Mouse (Mus musculus) neural tube, postnatal 0 days (tissue): ENCODE data around the gene Naaladl1. TPM values are rescaled to one million over a fixed set of nuclear protein-coding genes. Genes with fewer than 3 reads are reported as not detected.

Source experiments
- polyA plus RNA-seq: library from polyadenylated mRNA; unstranded; fragments of >200 nt; fragmentation: Nextera tagmentation; extraction: Ambion mirVana; gene quantifications from 2 replicates; pipeline ENCODE4 v1.2.1, GENCODE M21; 2015

Gene Naaladl1
- 0.27 TPM in 2 replicates for polyA plus RNA-seq

GRCm38 (mm10) chr19:6105586-6105985 is at the start of gene Naaladl1:
Gene Naaladl1 (plus strand): TSS chr19:6105782.

GRCm38 (mm10) chr19:6057313-6058096 is 48.1 kb upstream of the Naaladl1 start, which contains the start of the genes Mrpl49 and Fau:
Gene Mrpl49 (minus strand): TSS chr19:6057785.
Gene Fau (plus strand): TSS chr19:6057844.

DNA sequence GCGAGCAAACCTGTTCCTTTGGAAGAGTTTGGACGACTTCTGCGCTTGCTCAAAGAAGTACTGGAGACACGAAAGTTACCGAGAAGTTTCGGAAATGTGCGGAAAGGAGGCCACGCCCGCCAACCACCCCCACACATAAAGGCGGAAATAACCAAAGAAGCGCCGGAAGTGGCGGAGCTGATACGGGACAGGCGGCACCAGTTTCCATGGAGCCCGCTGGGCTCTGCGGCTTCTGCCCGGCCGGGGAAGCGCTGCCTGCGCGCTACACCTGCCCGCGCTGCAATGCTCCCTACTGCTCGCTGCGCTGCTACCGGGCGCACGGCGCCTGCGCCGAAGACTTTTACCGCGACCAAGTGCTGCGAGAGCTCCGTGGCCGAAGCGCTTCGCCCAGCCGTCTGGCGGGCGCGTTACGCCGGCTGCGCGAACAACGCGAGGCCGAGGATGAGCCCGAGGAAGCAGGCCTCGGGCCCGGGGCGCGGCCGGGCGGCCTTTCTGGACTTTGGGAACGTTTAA is 44.5 kb upstream of the Naaladl1 start, which contains the start of gene Znhit2:
Gene Znhit2, plus strand, starts transcription at position 172 of the 513 bp plus-strand sequence.

GRCm38 (mm10) chr19:6067724-6068415 is 37.7 kb upstream of the Naaladl1 start, which contains the start of gene Tm7sf2:
Gene Tm7sf2 (minus strand): TSS chr19:6068373.

GRCm38 (mm10) chr19:6076564-6077393 is 28.8 kb upstream of the Naaladl1 start, which contains the start of gene Vps51:
Gene Vps51 (minus strand): TSS chr19:6077231.

DNA sequence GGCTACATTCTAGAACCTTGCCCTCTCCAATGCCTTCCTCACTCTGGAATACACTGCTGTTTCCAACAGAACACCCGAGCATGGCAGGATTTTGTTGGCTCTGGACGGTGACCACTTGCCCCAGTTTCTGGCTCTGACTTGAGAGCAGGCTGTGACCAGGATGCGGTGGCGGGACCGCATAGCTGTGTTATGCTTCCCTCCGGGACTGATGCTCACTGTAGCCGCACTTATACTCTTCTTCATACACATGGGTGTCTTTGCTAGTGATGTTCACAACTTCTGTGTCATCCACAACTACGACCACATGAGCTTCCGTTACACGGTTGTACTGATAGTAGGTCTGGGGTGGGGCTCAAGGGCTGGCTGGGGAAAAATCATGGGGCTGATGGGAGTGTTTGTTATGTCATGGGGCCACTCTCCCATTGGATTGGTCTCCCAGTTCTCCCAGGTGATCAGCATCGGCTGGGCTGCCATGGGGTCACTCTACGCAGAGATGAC is 25.6 kb upstream of the Naaladl1 start, which contains the start of gene Tmem262:
Gene Tmem262, plus strand, starts transcription at position 51 of the 498 bp plus-strand sequence.

GRCm38 (mm10) chr19:6082156-6082555 is 23.4 kb upstream of the Naaladl1 start, which contains the start of gene Gm28374:
Gene Gm28374 (minus strand): TSS chr19:6082256.

DNA sequence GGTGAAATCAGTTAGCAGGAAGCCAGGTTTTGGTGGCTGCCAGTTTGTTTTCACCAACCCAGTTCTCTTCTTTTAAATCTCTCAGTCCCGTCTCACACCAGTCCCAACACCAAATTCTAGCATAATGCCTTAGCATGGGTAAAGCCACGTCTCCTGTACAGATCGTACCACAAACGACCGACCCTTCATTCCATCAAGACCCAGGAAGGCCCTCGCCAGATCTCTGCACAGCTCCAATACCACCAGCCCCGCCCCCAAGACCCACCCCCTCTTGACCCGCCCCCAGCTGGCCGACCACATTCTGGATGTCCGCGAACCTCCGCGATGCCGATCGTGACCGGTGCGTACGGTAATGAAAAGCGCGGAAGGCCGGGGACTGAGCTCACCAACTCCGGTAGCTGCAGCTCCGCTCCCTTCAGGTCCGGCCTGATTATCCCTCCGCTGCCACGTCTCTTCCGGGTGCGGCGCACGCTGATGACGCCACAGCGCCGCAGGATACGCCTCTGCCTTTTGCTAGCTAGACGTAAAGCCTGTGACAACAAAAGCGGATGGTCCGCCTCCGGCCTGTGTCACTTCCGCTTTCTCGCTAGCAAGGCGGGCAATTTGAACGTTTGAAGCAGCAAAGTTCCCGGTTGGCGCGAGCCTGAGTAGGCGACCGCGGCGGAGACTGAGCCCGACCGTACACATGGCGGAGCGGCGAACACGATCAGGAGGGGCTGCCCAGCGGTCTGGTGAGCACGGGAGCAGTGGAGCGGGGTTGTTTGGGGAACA is 20.9 kb upstream of the Naaladl1 start, which contains the start of the genes Zfpl1 and Cdca5:
Gene Zfpl1, minus strand, starts transcription at position 479 of the 771 bp plus-strand sequence.
Gene Cdca5, plus strand, starts transcription at position 506 of the 771 bp plus-strand sequence.

GRCm38 (mm10) chr19:6094119-6094518 is 11.5 kb upstream of the Naaladl1 start, which contains the start of gene AC131692.1:
Gene AC131692.1 (plus strand): TSS chr19:6094419.

DNA sequence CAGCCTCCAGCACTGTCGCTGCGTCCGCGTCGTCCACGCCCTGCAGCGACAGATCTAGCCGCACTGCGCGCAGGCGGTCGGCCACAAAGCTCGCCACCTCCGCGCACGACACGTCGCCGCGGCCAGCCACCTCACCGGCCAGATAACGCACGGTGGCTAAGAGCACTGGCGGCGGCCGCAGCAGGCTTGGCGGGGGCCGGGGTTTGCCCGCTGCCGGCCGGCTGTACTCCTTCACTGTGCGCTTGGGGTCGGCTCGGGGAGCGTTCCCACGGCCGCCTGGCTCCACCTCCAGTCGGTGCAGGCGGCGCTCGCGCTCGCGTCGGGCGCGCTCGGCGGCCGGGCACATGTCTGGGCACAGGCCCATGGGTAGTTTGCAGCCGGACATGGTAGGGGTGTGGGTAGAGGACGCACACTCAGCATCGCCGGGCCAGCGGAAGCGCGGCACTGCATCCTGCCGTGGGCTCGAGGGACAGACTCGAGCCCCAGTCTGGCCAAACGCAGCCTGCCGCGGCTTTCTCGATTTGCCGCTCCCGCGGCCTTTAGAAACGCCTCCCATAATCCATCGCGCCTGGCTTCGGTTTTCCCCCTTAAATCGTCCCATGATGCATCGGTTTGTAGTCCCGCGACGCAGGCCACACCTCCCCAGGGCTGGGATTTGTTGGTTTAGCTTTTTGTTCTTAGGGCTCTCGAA is 12.5 kb downstream of the Naaladl1 start, which contains the start of gene Sac3d1:
Gene Sac3d1, minus strand, starts transcription at position 665 of the 691 bp plus-strand sequence.

GRCm38 (mm10) chr19:6127760-6128341 is 22.3 kb downstream of the Naaladl1 start, which contains the start of gene Snx15:
Gene Snx15 (minus strand): TSS chr19:6128304.

DNA sequence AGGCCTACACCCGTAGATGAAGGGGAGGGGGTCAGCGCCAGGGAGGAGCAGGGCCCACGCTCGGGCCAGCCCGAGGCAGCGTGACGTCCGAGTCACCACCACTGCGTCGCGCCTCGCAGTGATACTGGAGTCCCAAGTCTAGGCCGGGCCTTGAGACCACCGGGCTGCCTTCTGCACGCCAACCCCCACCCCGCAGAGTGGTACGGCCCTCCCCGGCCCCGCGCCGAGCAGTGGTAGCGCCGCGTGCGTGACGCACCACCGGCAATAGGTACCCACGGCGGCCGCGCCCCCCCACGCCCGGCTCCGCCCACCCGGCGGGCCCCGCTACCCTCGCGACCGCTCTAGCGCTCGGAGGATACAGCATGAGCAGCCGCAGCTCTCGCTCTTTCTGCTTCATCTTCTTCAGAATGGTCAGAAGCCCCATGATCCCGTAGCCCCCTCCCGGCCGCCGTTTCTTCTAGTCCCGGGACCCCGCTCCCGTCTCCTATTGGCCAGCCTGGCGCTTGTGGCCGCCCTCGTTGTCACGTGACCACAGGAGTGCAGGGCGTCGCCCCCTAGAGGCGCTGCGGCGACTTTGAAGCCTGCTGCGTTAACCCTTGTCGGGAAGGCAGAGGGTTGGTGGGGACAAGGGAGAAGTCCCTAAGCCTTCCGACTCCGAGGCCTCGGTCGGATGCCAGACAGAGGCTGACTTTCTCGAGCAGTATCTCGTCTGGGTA is 35.3 kb downstream of the Naaladl1 start, which contains the start of gene Batf2:
Gene Batf2, plus strand, starts transcription at position 306 of the 716 bp plus-strand sequence.

GRCm38 (mm10) chr19:6141394-6141749 is 35.8 kb downstream of the Naaladl1 start, which contains the start of gene Arl2:
Gene Arl2 (minus strand): TSS chr19:6141548.

Other genes starting within 250 kb of the Naaladl1 start
- 12.2 and 12.5 TPM in 2 replicates for gene Frmd8, start 230.5 kb upstream of the Naaladl1 start, polyA plus RNA-seq
- gene Slc25a45, start 228.0 kb upstream of the Naaladl1 start, polyA plus RNA-seq: 2.9 TPM in 2 replicates
- 6.3 and 8.0 TPM in 2 replicates for gene Tigd3, start 211.6 kb upstream of the Naaladl1 start, polyA plus RNA-seq
- gene Dpf2, start 192.8 kb upstream of the Naaladl1 start, polyA plus RNA-seq: 49.1 and 55.8 TPM in 2 replicates
- 18.7 and 21.8 TPM in 2 replicates for gene Cdc42ep2, start 181.0 kb upstream of the Naaladl1 start, polyA plus RNA-seq
- 15.5 and 17.6 TPM in 2 replicates for gene Pola2, start 141.6 kb upstream of the Naaladl1 start, polyA plus RNA-seq
- not detected in 2 replicates for gene Slc22a20, start 119.6 kb upstream of the Naaladl1 start, polyA plus RNA-seq
- 5.2 and 5.8 TPM in 2 replicates for gene Capn1, start 89.9 kb upstream of the Naaladl1 start, polyA plus RNA-seq
- 28.0 and 31.6 TPM in 2 replicates for gene Syvn1, start 59.2 kb upstream of the Naaladl1 start, polyA plus RNA-seq
- gene Mrpl49, start 48.0 kb upstream of the Naaladl1 start, polyA plus RNA-seq: 51.3 and 60.2 TPM in 2 replicates
- 603 and 680 TPM in 2 replicates for gene Fau, start 47.9 kb upstream of the Naaladl1 start, polyA plus RNA-seq
- 44.4 and 45.4 TPM in 2 replicates for gene Znhit2, start 44.6 kb upstream of the Naaladl1 start, polyA plus RNA-seq
- 53.5 and 57.5 TPM in 2 replicates for gene Tm7sf2, start 37.4 kb upstream of the Naaladl1 start, polyA plus RNA-seq
- 76.7 and 77.3 TPM in 2 replicates for gene Vps51, start 28.6 kb upstream of the Naaladl1 start, polyA plus RNA-seq
- not detected in 2 replicates for gene Tmem262, start 25.7 kb upstream of the Naaladl1 start, polyA plus RNA-seq
- 0.75 TPM in 1 of 2 replicates, not detected in the other for gene Gm28374, start 23.5 kb upstream of the Naaladl1 start, polyA plus RNA-seq
- gene Zfpl1, start 20.8 kb upstream of the Naaladl1 start, polyA plus RNA-seq: 75.3 and 75.4 TPM in 2 replicates
- gene Cdca5, start 20.8 kb upstream of the Naaladl1 start, polyA plus RNA-seq: 2.8 and 3.1 TPM in 2 replicates
- not detected in 2 replicates for gene AC131692.1, start 11.4 kb upstream of the Naaladl1 start, polyA plus RNA-seq
- 53.9 and 58.0 TPM in 2 replicates for gene Sac3d1, start 12.9 kb downstream of the Naaladl1 start, polyA plus RNA-seq
- 51.8 and 61.0 TPM in 2 replicates for gene Snx15, start 22.5 kb downstream of the Naaladl1 start, polyA plus RNA-seq
- 0.18 TPM in 1 of 2 replicates, not detected in the other for gene Batf2, start 35.2 kb downstream of the Naaladl1 start, polyA plus RNA-seq
- gene Arl2, start 35.8 kb downstream of the Naaladl1 start, polyA plus RNA-seq: 163 TPM in 2 replicates
- not detected in 2 replicates for gene Majin, start 78.6 kb downstream of the Naaladl1 start, polyA plus RNA-seq
- 0.67 and 0.69 TPM in 2 replicates for gene Gpha2, start 120.6 kb downstream of the Naaladl1 start, polyA plus RNA-seq
- 150 and 175 TPM in 2 replicates for gene Ppp2r5b, start 130.1 kb downstream of the Naaladl1 start, polyA plus RNA-seq
- 8.0 and 12.7 TPM in 2 replicates for gene Atg2a, start 135.9 kb downstream of the Naaladl1 start, polyA plus RNA-seq
- gene Ehd1, start 170.9 kb downstream of the Naaladl1 start, polyA plus RNA-seq: 66.0 and 70.7 TPM in 2 replicates
- 0.28 and 0.34 TPM in 2 replicates for gene Cdc42bpg, start 200.7 kb downstream of the Naaladl1 start, polyA plus RNA-seq
- 56.2 and 63.5 TPM in 2 replicates for gene Men1, start 229.2 kb downstream of the Naaladl1 start, polyA plus RNA-seq
- gene Map4k2, start 235.4 kb downstream of the Naaladl1 start, polyA plus RNA-seq: 22.5 and 32.9 TPM in 2 replicates